Mouse (Mus musculus) liver, embryonic 14.5 days (tissue): ENCODE measurements around the gene Rbms3.

Source experiments
- CTCF ChIP-seq: IDR thresholded peaks from 2 replicates; pipeline ENCODE4 v1.5.1; 2016; ENCODE audit warnings: antibody characterized with exemption, low read depth, control low read depth
- EP300 ChIP-seq: IDR thresholded peaks from 2 replicates; pipeline ENCODE4 v1.6.1; 2016; ENCODE audit warnings: antibody characterized with exemption, low read depth

- TF ChIP-seq CTCF (no peak), EP300 (no peak)
These were observed 867.2 kb downstream of the Rbms3 start for GRCm38 (mm10) chr9:116762395-116763025.
